Mouse (Mus musculus): Measurements from ENCODE around the gene Evc. TPM values are rescaled to one million over a fixed set of nuclear protein-coding genes. Genes with fewer than 3 reads are reported as not detected.
A peak's percentile ranks its signal among the peaks of the same experiment; 100 is the strongest.

Evc gene
- polyA plus RNA-seq, 1 experiment from 2014 or later, result 4.0 TPM

- H3K9me3 ChIP-seq (ENCODE audit: control insufficient read depth, low read length), result no peaks in the 10 kb centered on the region
- no peaks in the 10 kb centered on the region for H3K27me3 ChIP-seq (ENCODE audit: control insufficient read depth, insufficient read depth, low read length)
- H3K27ac ChIP-seq (replicated peaks; ENCODE audit: low read depth, low read length), result no peak overlapping the region
- no peak overlapping the region for H3K4me2 ChIP-seq (ENCODE audit: low read length)
- DNase-seq (no peak), ATAC-seq (ENCODE audit: low FRiP score, low TSS enrichment) (no peak)
- H3K9ac ChIP-seq (replicated peaks; ENCODE audit: low read length), result no peak overlapping the region; the same call in 1 of the 2 replicates
- no peak overlapping the region for H3K4me3 ChIP-seq (replicated peaks; ENCODE audit: low read depth, low read length)
- peaks cover 12% of the 10 kb centered on the region; the same call in 1 of the 2 replicates for H3K36me3 ChIP-seq (ENCODE audit: control insufficient read depth, insufficient read depth, low read length)
- peaks cover 59% of the 10 kb centered on the region for H3K4me1 ChIP-seq (ENCODE audit: control insufficient read depth, insufficient read depth, low read length)
- WGBS, result 81% methylated on average over 3 of the region's 3 CpGs
These were observed 85.1 kb downstream of the Evc start for GRCm38 (mm10) chr5:37251596-37251995.

DNA sequence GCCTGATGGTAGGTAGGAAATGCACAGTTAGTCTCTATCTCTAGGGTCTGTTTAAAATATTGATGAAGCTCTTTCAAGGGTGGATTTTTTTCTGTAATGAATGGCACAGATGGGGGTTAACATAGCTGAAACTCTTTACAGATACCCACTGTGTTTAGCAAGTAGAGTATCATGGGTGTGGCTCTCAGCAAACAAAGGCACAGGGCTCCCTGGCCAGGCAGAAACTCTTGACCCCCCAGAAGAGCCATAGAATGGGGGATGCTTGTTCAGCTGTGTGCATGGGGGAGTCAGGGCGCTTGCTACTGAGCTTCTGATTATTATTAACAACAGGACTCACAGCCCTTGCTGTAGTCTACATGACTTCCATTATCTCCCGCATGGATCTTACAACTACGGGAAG lies 87.8 kb downstream of the Evc start:
- WGBS, result 55% methylated on average over 3 of the region's 3 CpGs
- DNase-seq, result no peak
- no peaks in the 10 kb centered on the region for H3K27me3 ChIP-seq (ENCODE audit: control insufficient read depth, insufficient read depth, low read length)
- H3K9me3 ChIP-seq (ENCODE audit: control insufficient read depth, low read length), result no peaks in the 10 kb centered on the region
- no peak overlapping the region; the same call in 1 of the 2 replicates for H3K9ac ChIP-seq (replicated peaks; ENCODE audit: low read length)
- H3K4me2 ChIP-seq (ENCODE audit: low read length), result peak overlapping the region; percentile 91
- peak overlapping the region; percentile 69 for H3K4me3 ChIP-seq (replicated peaks; ENCODE audit: low read depth, low read length)
- peak overlapping the region; percentile 1; the same call in 1 of the 2 replicates for H3K27ac ChIP-seq (replicated peaks; ENCODE audit: low read depth, low read length)
- peaks cover 55% of the 10 kb centered on the region for H3K4me1 ChIP-seq (ENCODE audit: control insufficient read depth, insufficient read depth, low read length)
- H3K36me3 ChIP-seq (ENCODE audit: control insufficient read depth, insufficient read depth, low read length), result peaks cover 12% of the 10 kb centered on the region; the same call in 1 of the 2 replicates
- ATAC-seq (ENCODE audit: low FRiP score, low TSS enrichment), result no peak

DNA sequence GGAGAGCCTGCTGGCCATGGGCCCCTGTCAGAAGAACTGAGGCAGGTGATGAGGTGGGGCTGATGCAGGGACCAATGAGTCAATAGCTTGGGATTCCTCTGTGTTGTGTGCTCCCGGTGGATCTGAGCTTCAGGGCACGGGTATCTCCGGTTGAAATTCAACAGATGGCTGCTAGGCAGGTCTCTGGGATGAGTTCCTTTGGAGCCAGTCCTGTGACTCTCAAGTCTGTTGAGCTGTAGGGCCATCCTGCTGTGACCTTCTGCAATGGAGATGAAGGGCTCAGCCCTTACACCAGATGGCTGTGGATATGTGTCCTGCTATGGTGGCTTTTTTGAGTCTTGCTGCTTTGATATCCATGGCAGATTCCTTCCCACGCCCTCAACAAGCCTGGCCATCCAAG lies 89.2 kb downstream of the Evc start:
- Histone ChIP-seq H3K9me3 (ENCODE audit: control insufficient read depth, low read length) (no peaks in the 10 kb centered on the region), H3K9ac (replicated peaks; ENCODE audit: low read length) (peak overlapping the region; percentile 83), H3K4me1 (ENCODE audit: control insufficient read depth, insufficient read depth, low read length) (peaks cover 62% of the 10 kb centered on the region), H3K4me2 (ENCODE audit: low read length) (peak overlapping the region; percentile 91), H3K27me3 (ENCODE audit: control insufficient read depth, insufficient read depth, low read length) (0 out of 2 replicates have a peak, but pooled peaks cover 4% of the 10 kb centered on the region), H3K27ac (replicated peaks; ENCODE audit: low read depth, low read length) (peak overlapping the region; percentile 98), H3K4me3 (replicated peaks; ENCODE audit: low read depth, low read length) (peak overlapping the region; percentile 69), H3K36me3 (ENCODE audit: control insufficient read depth, insufficient read depth, low read length) (peaks cover 3% of the 10 kb centered on the region; the same call in 1 of the 2 replicates)
- WGBS, result 42% methylated on average over 4 of the region's 4 CpGs
- DNase-seq (peak; percentile 19), ATAC-seq (ENCODE audit: low FRiP score, low TSS enrichment) (no peak)

- DNase-seq, result peak; percentile 85
- Histone ChIP-seq H3K9me3 (ENCODE audit: control insufficient read depth, low read length) (no peaks in the 10 kb centered on the region), H3K36me3 (ENCODE audit: control insufficient read depth, insufficient read depth, low read length) (no peaks in the 10 kb centered on the region), H3K27ac (replicated peaks; ENCODE audit: low read depth, low read length) (peak overlapping the region; percentile 98), H3K4me2 (ENCODE audit: low read length) (peak overlapping the region; percentile 91), H3K9ac (replicated peaks; ENCODE audit: low read length) (peak overlapping the region; percentile 83), H3K27me3 (ENCODE audit: control insufficient read depth, insufficient read depth, low read length) (0 out of 2 replicates have a peak, but pooled peaks cover 4% of the 10 kb centered on the region), H3K4me3 (replicated peaks; ENCODE audit: low read depth, low read length) (peak overlapping the region; percentile 69), H3K4me1 (ENCODE audit: control insufficient read depth, insufficient read depth, low read length) (peaks cover 61% of the 10 kb centered on the region)
- ATAC-seq (ENCODE audit: low FRiP score, low TSS enrichment), result peak; percentile 54
- WGBS, result 1% methylated on average over 33 of the region's 37 CpGs
These were observed 90.4 kb downstream of the Evc start for GRCm38 (mm10) chr5:37246138-37246910.

DNA sequence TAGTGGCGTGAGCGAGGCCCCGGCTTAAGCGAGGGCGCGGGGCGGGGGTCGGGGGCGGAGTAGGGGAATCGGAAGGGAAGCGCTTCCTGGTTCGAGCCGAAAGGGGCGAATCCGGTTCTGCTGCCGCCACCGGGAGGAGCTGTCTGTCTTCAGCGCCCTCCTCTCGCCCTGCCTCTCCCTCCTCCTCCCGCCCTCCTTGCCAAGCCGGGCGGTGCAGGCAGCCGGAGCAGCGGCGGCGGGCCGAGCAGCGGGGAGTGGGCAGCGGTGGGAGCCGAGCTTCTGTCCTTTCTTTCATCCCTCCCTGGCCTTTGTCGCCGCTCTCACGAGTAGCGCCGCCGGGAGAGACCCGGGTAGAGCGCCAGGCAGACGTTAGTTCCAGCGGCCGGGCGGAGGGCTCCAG lies 91.0 kb downstream of the Evc start:
- H3K4me1 ChIP-seq (ENCODE audit: control insufficient read depth, insufficient read depth, low read length), result peaks cover 55% of the 10 kb centered on the region

GRCm38 (mm10) chr5:37244666-37245242 lies 91.9 kb downstream of the Evc start:
- Histone ChIP-seq H3K27ac (replicated peaks; ENCODE audit: low read depth, low read length) (peak overlapping the region; percentile 98), H3K4me1 (ENCODE audit: control insufficient read depth, insufficient read depth, low read length) (peaks cover 50% of the 10 kb centered on the region), H3K9me3 (ENCODE audit: control insufficient read depth, low read length) (no peaks in the 10 kb centered on the region), H3K9ac (replicated peaks; ENCODE audit: low read length) (peak overlapping the region; percentile 83), H3K36me3 (ENCODE audit: control insufficient read depth, insufficient read depth, low read length) (no peaks in the 10 kb centered on the region), H3K27me3 (ENCODE audit: control insufficient read depth, insufficient read depth, low read length) (peaks cover 8% of the 10 kb centered on the region; the same call in 1 of the 2 replicates), H3K4me2 (ENCODE audit: low read length) (peak overlapping the region; percentile 91), H3K4me3 (replicated peaks; ENCODE audit: low read depth, low read length) (peak overlapping the region; percentile 69)
- no peak for ATAC-seq (ENCODE audit: low FRiP score, low TSS enrichment)
- 43% methylated on average over 9 of the region's 9 CpGs for WGBS
- no peak for DNase-seq

More for the DNA sequence above, 91.0 kb downstream of the Evc start:
- H3K4me2 ChIP-seq (ENCODE audit: low read length), result peak overlapping the region; percentile 91
- H3K9ac ChIP-seq (replicated peaks; ENCODE audit: low read length), result peak overlapping the region; percentile 83
- H3K9me3 ChIP-seq (ENCODE audit: control insufficient read depth, low read length), result no peaks in the 10 kb centered on the region
- peak; percentile 91 for DNase-seq
- ATAC-seq (ENCODE audit: low FRiP score, low TSS enrichment), result peak; percentile 61
- H3K4me3 ChIP-seq (replicated peaks; ENCODE audit: low read depth, low read length), result peak overlapping the region; percentile 69
- peak overlapping the region; percentile 98 for H3K27ac ChIP-seq (replicated peaks; ENCODE audit: low read depth, low read length)
- H3K27me3 ChIP-seq (ENCODE audit: control insufficient read depth, insufficient read depth, low read length), result 0 out of 2 replicates have a peak, but pooled peaks cover 4% of the 10 kb centered on the region
- no peaks in the 10 kb centered on the region for H3K36me3 ChIP-seq (ENCODE audit: control insufficient read depth, insufficient read depth, low read length)
- under 1% methylated on average over 42 of the region's 42 CpGs for WGBS

DNA sequence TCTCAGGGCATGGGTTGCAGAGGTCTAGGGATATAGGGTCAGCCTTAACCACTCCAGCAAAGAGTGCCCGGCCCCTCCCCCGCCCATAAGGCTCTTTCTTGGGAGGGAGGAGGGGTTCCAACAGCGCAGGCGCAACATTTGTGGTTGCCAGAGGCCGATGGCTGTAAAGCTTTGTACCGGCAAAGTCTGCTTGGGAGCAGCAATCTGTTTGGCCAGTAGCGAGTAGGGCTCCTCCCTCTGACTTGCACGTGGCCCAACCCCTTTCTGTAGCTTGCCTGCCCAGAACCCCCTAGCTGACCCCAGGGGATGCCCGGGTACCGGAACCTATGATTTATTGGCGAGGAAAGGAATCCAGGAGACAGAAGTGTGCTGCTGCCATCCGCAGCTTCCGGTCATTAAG lies 92.5 kb downstream of the Evc start:
- peaks cover 8% of the 10 kb centered on the region; the same call in 1 of the 2 replicates for H3K27me3 ChIP-seq (ENCODE audit: control insufficient read depth, insufficient read depth, low read length)
- DNase-seq, result peak; percentile 92
- peak overlapping the region; percentile 69 for H3K4me3 ChIP-seq (replicated peaks; ENCODE audit: low read depth, low read length)
- no peaks in the 10 kb centered on the region for H3K9me3 ChIP-seq (ENCODE audit: control insufficient read depth, low read length)
- peak overlapping the region; percentile 91 for H3K4me2 ChIP-seq (ENCODE audit: low read length)
- 2% methylated on average over 13 of the region's 13 CpGs for WGBS
- no peaks in the 10 kb centered on the region for H3K36me3 ChIP-seq (ENCODE audit: control insufficient read depth, insufficient read depth, low read length)
- ATAC-seq (ENCODE audit: low FRiP score, low TSS enrichment), result peak; percentile 40
- peak overlapping the region; percentile 98 for H3K27ac ChIP-seq (replicated peaks; ENCODE audit: low read depth, low read length)
- peaks cover 44% of the 10 kb centered on the region for H3K4me1 ChIP-seq (ENCODE audit: control insufficient read depth, insufficient read depth, low read length)
- H3K9ac ChIP-seq (replicated peaks; ENCODE audit: low read length), result peak overlapping the region; percentile 83

DNA sequence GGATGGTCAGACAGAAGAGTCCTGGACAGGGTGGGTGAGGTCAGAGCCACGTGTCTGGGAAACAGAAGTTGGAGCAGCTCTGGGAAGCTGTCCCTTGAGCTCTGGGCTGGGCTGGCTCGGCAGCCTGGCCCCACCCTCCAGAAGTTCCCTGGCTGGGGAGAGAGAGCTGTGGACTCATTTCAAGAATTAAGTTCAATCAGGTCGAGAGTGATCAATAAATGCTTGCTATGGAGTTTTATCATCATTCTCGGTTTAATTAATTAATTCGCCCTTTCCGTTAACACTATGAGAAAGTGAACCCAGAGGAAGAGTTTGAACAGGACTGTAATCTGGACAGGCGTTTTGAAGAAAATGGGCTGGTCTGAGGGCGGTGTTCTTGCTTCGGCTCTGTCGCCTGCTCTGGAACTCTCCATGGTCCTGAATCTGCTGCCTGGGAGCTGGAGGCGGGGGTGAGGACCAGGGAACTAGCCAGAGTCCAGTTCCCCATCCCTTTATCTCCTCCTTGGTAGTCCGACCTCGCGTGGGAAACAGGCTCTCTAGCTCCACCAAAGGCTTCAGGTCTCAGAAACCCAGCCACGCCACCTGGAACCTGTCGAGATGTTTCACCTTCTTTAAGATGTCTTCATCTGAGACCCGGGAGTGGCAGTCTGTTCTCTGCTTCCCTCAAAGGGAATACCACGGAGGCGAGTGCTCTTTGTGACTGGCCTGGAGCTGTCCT lies 93.4 kb downstream of the Evc start:
- DNase-seq, result peak; percentile 72
- no peak for ATAC-seq (ENCODE audit: low FRiP score, low TSS enrichment)
- Histone ChIP-seq H3K27me3 (ENCODE audit: control insufficient read depth, insufficient read depth, low read length) (peaks cover 8% of the 10 kb centered on the region; the same call in 1 of the 2 replicates), H3K4me3 (replicated peaks; ENCODE audit: low read depth, low read length) (peak overlapping the region; percentile 69), H3K9me3 (ENCODE audit: control insufficient read depth, low read length) (no peaks in the 10 kb centered on the region), H3K4me2 (ENCODE audit: low read length) (peak overlapping the region; percentile 91), H3K4me1 (ENCODE audit: control insufficient read depth, insufficient read depth, low read length) (peaks cover 35% of the 10 kb centered on the region), H3K9ac (replicated peaks; ENCODE audit: low read length) (peak overlapping the region; percentile 83), H3K36me3 (ENCODE audit: control insufficient read depth, insufficient read depth, low read length) (no peaks in the 10 kb centered on the region), H3K27ac (replicated peaks; ENCODE audit: low read depth, low read length) (peak overlapping the region; percentile 98)
- 1% methylated on average over 19 of the region's 19 CpGs for WGBS

All from midbrain, embryonic 14.5 days (tissue).